Mouse (Mus musculus): ENCODE results near the gene Hk2. TPM values are rescaled to one million over a fixed set of nuclear protein-coding genes. Genes with fewer than 3 reads are reported as not detected.

Gene Hk2
- 0.76 TPM for polyA plus RNA-seq (2017; shearing (Covaris generic))

GRCm38 (mm10) chr6:82774321-82774764, at the start of gene Hk2:
TSS of gene Hk2 (minus strand) at chr6:82774454.

GRCm38 (mm10) chr6:82705221-82705620, 69.0 kb downstream of the Hk2 start, which contains the start of gene Pole4:
TSS of gene Pole4 (minus strand) at chr6:82705365.

Other genes with a start within 250 kb of the Hk2 start
- 254 TPM for gene Pole4, start 69.1 kb downstream of the Hk2 start, polyA plus RNA-seq (2017; shearing (Covaris generic))
- gene Sema4f, start 165.3 kb upstream of the Hk2 start, polyA plus RNA-seq (2017; shearing (Covaris generic)), result 15.4 TPM
- not detected for gene M1ap, start 172.4 kb upstream of the Hk2 start, polyA plus RNA-seq (2017; shearing (Covaris generic))

Data from naive thymus-derived CD4-positive, alpha-beta T cell, adult 5 months (primary cell).